Mouse (Mus musculus) monocyte, adult 2 months (primary cell): ENCODE measurements around the gene Creld1.

Experiments
- DNase-seq, 2 experiments: peaks; one replicate each; pipeline ENCODE4 v3.0.0; 2022; ENCODE audit warnings: low spot score in 2 of 2, low read depth in 1 of 2

Creld1 gene

DNA sequence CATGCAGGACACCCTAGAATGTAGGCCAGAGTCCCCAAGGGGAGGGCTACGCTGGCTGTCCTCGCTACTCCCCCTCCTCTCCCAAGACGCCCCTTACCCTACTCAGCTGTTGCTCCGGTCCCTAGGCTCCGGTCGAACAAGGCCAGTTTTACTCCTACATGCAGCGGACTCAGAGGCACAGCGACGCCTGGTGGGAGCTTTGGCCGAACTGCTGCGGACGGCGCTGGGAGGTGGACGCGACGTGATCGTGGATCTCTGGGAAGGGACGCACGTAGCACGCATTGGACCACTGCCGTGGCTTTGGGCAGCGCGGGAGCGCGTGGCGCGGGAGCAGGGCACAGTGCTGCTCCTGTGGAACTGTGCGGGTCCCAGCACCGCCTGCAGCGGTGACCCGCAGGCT is 13.7 kb upstream of the Creld1 start:
- peak in 1 of 2 experiments; percentile 50 for DNase-seq

DNA sequence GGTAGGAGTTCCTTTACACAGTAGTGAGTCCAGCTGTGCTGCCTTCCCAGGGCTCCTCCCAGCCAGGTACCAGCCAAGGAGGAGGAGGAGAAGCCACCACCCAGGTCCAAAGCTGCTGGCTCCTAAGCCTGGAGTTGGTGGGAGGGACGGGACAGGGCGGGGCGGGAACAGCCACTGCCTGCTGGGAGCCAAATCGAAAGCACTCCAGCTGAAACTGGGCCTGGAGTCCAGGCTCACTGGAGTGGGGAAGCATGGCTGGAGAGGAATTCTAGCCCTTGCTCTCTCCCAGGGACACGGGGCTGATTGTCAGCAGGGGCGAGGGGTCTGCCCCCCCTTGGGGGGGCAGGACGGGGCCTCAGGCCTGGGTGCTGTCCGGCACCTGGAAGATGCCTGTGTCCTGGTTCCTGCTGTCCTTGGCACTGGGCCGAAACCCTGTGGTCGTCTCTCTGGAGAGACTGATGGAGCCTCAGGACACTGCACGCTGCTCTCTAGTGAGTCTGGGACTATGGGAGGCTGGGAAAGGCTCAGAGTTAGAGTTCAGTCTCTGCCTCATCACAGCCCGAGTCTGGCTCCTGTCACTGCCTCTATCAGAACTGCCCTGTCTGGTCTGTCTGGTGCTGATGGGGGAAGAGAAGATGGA is 11.7 kb upstream of the Creld1 start, which contains the start of gene Il17rc:
Gene Il17rc (plus strand): TSS at position 131 of the 640 bp plus-strand sequence.
- no peak for DNase-seq

DNA sequence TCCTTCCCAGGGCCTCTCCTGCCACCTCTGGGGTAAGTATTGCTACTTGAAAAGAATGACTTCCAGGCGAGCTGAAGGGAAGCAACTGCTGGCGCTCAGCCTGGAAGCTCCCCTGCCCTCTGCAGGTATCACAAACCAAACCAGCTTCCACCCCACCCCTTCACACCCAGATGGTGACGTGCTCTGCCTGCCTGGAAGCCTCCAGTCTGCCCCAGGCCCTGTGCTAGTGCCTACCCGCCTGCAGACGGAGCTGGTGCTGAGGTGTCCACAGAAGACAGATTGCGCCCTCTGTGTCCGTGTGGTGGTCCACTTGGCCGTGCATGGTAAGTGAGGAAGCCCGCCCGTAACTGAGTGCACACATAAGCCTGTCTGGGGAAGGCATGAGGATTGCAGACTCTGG is 11.0 kb upstream of the Creld1 start:
- no peak for DNase-seq

DNA sequence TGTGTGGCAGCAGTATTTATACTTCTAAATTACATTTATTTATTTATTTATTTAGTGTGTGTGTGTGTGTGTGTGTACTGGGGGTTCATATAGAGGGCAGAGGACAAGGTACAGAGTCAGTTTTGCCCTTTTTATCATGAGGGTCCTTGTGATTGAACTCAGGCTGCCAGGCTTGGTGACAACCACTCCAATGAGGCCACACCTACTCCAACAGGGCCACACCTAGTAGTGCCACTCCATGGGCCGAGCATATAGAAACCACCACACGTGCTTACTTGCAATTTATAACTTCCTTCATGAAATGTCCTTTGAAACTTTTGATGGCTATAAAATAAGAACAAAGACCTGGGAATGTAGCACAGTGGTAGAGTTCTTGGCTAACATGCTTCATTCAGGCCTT is 9.9 kb upstream of the Creld1 start:
- DNase-seq: no peak

DNA sequence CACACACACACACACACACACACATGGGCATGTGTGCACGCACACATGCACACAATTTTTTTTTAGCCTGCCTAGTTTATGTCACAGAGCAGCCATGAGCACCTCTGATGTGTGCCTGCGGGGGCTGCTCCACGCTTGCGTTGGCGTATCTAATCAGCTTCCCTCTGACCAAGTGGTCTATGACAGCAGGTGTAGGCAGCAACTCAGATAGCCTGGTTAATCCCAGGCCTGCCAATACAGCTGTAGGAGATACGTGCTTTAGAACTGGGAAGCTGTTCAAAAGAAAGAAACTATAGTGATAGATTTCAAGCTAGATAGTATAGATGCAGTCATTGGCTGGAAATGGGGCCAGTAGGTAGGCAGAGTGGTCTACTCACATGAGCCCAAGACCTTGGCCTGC is 9.4 kb upstream of the Creld1 start:
- DNase-seq: no peak

DNA sequence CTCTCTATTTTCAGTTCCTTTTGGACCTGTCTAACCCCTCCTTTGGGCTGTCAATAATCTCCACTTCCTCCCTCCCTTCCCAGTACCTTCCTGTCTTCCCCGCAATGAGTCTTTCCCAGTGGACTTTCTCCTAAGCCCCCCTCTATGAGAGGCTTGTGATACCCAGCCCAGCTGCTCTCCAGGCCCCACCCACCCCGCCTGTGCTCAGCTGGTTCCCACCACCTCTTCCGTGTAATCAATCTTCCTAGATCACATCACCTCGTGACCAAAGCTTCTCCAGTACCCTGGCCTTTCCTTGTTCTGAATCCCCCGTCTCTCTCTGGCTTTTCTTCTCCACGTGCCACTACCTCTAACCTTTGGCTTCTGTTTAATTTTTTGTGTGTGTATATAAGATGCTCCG is 5.7 kb upstream of the Creld1 start:
- DNase-seq: no peak

DNA sequence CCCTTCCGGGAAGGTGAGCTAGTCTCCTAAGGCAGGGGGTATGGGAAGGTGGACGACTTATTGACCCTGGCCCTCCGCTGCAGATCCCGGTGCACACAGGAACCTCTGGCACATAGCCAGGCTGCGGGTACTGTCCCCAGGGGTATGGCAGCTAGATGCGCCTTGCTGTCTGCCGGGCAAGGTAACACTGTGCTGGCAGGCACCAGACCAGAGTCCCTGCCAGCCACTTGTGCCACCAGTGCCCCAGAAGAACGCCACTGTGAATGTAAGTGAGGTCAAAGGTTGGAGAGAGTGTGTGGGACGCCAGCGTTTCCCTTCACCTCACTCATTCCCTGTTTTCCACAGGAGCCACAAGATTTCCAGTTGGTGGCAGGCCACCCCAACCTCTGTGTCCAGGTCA is 4.2 kb upstream of the Creld1 start:
- no peak for DNase-seq

DNA sequence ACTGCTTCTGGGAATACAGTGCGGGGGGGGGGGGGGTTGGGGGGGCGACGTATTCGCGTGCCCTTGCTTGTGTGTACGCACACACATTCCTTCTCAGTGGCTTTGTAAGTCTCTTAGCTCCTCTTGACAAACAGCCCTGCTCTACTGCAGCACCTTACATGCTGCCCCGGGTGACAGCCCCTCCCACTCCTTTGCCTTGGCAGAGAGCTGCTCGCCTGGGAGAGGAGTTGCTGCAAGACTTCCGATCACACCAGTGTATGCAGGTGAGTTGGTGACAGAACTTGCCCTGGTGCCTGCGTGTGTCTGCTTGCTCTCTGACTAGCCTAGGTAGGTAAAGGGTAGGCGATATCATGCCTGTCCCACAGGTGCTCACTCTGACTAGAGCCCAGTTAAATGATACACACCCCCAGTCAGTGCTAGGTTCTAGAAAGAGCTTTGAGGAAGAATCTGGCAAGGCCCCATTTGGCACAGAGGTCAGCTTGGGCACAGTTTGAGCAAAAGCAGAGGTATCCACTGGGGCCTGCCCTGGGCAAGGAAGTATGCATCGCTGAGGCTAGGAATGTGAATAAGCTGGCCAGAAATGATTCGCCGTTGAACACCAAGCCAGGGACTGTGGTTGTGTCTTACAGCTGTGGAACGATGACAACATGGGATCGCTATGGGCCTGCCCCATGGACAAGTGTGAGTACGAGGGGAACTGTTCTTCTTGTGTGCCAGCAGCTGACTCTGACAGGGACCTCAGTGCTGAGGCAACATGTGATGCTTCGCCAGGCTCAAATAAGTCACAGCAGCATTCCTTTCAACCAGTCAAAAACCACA is 2.3 kb upstream of the Creld1 start:
- no peak for DNase-seq

DNA sequence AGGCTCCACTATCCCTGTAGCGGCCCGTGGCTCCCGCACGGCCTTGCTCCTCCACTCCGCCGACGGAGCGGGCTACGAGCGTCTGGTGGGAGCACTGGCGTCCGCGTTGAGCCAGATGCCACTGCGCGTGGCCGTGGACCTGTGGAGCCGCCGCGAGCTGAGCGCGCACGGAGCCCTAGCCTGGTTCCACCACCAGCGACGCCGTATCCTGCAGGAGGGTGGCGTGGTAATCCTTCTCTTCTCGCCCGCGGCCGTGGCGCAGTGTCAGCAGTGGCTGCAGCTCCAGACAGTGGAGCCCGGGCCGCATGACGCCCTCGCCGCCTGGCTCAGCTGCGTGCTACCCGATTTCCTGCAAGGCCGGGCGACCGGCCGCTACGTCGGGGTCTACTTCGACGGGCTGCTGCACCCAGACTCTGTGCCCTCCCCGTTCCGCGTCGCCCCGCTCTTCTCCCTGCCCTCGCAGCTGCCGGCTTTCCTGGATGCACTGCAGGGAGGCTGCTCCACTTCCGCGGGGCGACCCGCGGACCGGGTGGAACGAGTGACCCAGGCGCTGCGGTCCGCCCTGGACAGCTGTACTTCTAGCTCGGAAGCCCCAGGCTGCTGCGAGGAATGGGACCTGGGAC is 509 bp upstream of the Creld1 start:
- DNase-seq: no peak

DNA sequence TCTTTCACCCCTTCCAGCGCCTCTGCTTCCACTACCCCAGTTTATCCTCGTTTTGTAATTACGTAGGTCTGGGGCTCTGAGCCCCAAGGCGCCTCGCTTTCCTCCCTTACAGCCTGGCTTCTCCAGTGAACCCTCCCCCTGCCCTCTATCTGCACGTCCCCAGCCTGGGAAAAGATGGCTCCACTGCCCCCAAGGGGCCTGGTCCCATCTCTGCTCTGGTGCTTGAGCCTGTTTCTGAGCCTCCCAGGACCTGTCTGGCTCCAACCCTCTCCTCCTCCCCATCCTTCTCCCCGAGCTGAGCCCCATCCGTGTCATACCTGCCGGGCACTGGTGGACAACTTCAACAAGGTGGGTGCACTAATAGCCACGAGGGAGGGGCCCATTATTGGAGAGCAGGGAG is 632 bp downstream of the Creld1 start:
- no peak for DNase-seq

DNA sequence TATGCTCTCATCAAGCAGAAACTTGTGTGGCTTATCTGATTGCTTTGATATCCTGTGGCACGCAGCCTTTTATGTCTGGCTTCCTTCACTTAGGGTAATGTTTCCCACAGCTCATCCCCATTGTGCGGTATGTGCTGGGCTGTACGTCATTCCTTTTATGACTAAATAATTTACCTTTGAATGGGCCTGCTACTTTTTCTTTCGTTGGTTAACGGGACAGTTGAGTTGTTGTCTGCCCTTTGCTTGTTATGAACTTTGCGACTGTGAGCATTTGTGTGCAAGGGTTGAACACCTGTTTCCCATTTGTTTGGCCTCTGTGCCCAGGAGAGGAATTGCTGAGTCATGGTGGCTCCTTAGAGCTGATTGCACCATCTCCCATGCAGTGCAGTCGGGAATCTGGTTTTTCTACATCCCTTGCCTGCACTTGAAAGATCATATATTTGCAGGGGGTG is 4.1 kb downstream of the Creld1 start:
- no peak for DNase-seq

DNA sequence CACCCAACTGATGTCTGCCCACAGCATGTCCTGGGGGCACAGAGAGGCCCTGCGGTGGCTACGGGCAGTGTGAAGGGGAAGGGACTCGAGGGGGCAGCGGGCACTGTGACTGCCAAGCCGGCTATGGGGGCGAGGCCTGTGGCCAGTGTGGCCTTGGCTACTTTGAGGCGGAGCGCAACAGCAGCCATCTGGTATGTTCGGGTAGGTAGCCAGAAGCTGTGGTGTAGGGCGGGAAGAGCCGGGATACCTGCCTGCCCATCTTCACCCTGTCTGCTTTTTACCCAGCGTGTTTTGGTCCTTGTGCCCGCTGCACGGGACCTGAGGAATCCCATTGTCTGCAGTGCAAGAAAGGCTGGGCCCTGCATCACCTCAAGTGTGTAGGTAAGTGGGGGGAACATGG is 6.3 kb downstream of the Creld1 start:
- no peak for DNase-seq

DNA sequence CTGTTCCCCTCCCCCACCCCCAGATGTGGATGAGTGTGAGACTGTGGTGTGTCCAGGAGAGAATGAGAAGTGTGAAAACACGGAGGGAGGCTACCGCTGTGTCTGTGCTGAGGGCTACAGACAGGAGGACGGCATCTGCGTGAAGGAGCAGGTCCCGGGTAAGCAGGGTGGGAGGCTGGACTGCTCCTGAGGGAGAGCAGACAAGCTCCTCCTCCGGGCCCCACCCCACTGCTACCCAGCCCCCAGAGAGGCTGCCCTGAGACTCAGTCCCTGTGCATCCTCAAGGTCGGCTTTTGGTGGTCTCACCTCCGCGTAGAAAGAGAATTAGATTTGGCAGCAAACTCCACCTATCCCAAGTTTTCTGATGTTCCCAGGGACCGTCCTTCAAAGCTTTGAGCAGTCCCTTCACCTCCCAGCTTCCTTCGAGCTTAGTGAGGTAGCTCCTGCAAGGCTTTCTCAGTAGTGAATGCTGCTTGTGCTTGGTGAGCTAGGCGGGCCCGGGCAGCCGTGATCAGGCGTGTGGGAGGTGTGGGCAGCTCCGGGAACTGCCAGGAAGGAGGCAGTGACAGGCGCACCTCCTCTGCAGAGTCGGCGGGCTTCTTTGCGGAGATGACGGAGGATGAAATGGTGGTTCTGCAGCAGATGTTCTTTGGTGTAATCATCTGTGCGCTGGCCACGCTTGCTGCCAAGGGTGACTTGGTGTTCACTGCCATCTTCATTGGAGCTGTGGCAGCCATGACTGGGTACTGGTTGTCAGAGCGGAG is 9.2 kb downstream of the Creld1 start:
- DNase-seq: no peak

DNA sequence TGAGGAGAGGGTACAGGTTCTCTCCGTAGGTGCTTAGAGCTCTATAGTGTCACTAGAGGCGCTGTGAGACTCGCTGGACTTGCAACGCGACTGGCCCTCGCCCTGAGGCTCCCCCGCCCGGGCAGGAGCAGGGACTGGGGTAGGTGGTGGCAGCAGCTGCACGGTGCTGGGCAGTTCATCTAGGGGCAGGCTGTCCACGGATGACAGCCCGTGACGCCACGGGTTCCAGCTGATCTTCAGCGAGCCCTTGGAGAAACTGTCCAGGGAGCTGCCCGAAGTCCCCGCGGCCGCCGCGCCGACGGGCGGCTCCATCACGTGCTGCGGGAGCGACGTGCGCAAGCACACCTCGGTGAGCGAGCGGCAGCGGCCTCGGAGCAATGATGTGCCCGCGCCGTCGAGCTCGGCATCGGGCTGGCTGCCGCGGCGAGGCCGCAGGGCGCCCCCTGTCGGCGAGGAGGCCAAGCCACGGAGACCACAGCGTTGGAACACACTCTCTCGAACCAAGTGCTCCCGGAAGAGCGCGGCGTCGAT is 11.2 kb downstream of the Creld1 start:
- peak; percentile 53 to 80 for DNase-seq

DNA sequence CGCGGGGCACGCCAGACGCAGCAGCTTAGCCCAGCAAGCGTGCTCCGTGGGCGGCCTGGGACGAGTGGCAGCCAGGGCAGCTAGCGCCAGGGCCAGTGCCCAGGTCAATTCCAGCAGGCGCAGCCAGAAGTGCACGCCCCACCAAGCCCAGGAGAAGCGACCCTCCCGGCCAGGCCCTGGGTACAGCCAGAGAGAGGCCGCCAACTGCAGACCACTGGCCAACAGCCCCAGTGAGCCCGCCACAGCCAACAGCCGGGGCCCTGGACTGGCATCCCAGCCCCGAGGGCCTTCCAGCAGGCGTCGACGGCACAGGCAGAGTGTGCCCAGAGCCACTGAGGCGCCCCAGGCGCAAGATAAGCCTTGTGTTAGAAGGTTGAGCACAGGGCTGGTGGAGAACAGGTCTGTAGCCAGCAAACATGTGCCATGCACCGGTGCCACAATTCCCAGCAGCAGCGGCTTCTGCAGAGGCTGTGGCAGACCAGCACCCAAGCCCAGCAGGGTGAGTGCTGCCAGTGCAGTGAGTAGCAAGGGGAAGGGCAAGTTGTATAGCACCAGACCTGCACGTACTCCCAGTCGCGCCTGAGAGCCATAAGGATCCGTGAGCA is 12.1 kb downstream of the Creld1 start:
- no peak for DNase-seq

DNA sequence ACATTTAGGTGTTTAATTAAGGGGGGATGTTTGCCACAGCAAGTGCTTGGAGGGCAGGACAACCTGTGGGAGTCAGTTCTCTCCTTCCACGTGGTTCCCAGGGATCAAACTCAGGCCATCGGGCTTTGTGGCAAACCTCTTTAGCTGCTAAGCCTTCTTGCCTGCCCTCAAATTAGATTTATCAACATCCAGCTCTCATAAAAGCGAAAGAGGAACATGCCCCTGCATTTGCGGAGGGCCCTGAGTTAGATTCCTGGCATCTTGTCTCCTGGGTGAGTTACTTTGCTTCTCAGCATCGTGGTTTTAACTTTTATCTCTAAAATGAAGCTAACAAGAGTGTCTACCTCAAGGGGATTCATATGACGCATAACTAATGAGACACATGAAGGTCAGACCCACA is 16.2 kb downstream of the Creld1 start:
- DNase-seq: no peak

DNA sequence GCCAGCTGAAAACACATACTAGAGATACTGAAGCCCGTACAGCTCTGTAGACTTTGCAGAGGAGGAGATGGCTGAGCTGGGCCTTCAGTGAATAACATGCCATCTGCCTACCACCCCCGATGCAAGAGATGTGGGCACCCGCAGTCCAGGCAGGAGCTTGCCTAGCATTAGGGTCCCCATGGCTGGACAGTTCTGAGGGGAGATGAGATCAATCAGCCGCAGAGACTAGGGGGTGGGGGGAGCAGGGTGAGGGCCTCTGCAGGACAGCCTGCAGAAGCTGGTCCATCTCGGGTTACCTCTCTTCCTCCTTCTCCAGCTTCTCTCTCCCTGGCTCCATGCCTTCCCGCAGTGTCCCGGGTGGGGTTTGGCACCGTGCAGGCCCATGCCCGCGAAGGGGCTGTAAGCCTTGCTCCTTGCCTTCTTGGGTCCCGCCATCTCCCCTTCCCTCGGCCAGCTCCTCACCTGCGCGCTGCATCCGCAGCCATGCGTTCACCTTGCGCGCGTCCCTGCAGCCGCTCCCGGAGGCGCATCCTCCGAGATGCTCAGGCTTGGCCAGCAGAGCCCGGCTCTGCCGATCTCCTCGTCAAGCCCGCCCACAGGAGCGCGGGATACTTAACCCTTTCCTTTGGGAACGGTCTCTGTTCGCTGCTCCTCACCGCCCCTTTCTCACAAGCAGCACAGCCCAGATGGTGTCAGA is 18.4 kb downstream of the Creld1 start, which contains the start of gene Prrt3:
Gene Prrt3 (minus strand): TSS at position 544 of the 697 bp plus-strand sequence.
- DNase-seq: no peak

DNA sequence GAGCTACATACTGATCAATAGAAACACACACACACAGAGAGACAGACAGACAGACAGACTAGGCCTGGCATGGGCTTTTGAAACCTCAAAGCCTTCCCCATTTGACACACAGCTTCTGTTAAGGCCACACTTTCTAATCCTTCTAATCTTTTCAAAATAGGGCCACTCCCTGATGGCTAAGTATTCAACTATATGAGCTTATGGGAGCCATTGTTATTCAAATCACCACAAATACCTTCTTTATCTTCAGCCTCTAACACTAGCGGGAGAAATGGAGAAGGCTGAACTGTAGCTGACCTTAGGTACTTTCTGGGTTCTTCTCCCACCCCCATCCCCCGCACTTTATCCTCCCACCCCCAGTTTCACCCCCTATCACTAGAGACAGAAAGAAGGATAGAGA is 19.7 kb downstream of the Creld1 start:
- no peak for DNase-seq

DNA sequence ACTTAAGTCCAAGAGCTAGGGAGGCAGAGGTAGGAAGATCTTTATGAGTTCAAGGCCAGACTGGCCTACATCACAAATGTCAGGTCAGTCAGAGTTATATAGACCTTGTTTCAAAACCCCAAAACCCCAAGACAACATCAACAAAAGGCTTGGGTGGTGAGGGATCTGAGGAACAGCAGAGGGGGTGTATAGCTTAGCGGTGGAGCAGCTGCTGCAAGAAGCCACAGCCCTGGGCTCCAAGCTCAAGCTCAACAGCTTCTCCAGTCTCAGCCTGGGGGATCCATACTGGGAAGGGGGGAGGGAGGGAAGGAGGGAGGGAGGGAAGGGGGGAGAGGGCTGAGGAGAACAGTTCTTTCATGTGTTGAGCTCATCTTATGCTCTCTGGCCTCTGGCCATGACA is 22.6 kb downstream of the Creld1 start:
- no peak for DNase-seq

DNA sequence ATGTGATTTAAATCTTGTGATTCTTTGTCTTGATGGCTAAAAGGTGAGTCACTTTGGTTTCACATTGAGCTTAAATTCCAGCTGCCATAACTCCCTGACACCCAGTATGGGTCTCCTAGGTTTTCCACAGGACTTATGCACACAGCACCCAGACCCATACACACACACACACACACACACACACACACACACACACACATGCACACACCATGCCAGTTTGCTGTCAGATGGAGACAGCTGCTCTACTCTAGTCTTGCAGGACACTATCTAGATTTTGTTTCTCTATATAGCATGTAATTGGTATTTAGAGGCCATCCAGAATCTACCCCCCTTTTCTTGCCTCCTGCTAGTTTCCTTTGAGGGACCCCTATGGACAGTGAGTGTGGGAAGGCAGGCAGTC is 24.0 kb downstream of the Creld1 start:
- no peak for DNase-seq
